Mouse (Mus musculus) MEL (cell line): ENCODE data around the gene Tsen54. TPM values are rescaled to one million over a fixed set of nuclear protein-coding genes. Genes with fewer than 3 reads are reported as not detected.

Experiments
- DNase-seq: peaks from one replicate; pipeline ENCODE4 v3.0.0; 2011; ENCODE audit warnings: low read depth, low spot score
- H3K27ac ChIP-seq: 2 replicates; pipeline ENCODE4 v1.5.1; 2012; ENCODE audit warnings: low read depth, mild to moderate bottlenecking, control low read depth, low read length, moderate library complexity; ENCODE audit not compliant: control insufficient read depth
- H3K27me3 ChIP-seq, 2 experiments: fragments of 150-350 bp in 1 of 2; sonication (generic) in 1 of 2; 2 replicates each; pipeline ENCODE4 v1.6.1; 2012; ENCODE audit warnings: low read length in 2 of 2, mild to moderate bottlenecking in 2 of 2, improper control_type of control experiment in 1 of 2, moderate library complexity in 1 of 2; ENCODE audit not compliant: insufficient read depth in 2 of 2, control insufficient read depth in 1 of 2
- H3K36me3 ChIP-seq, 2 experiments: 2 replicates each; pipeline ENCODE4 v1.6.1; 2012 to 2014; ENCODE audit warnings: low read length in 2 of 2, improper control_type of control experiment in 1 of 2, inconsistent platforms in 1 of 2, mild to moderate bottlenecking in 1 of 2; ENCODE audit not compliant: insufficient read depth in 2 of 2, control insufficient read depth in 1 of 2
- H3K4me1 ChIP-seq, 2 experiments: fragments of 150-350 bp in 1 of 2; sonication (generic) in 1 of 2; 2 replicates each; pipeline ENCODE4 v1.6.1; 2012; ENCODE audit warnings: low read length in 2 of 2, improper control_type of control experiment in 1 of 2, mild to moderate bottlenecking in 1 of 2; ENCODE audit not compliant: insufficient read depth in 2 of 2, control insufficient read depth in 1 of 2
- H3K4me3 ChIP-seq, 2 experiments: fragments of 150-350 bp in 1 of 2; sonication (generic) in 1 of 2; 2 replicates each; pipeline ENCODE4 v1.5.1; 2012; ENCODE audit warnings: low read depth in 2 of 2, low read length in 2 of 2, mild to moderate bottlenecking in 2 of 2, moderate library complexity in 2 of 2, control low read depth in 1 of 2, improper control_type of control experiment in 1 of 2; ENCODE audit not compliant: control insufficient read depth in 1 of 2, insufficient read depth in 1 of 2
- H3K79me2 ChIP-seq: 2 replicates; pipeline ENCODE4 v1.6.1; 2012; ENCODE audit warnings: mild to moderate bottlenecking, low read length, moderate library complexity; ENCODE audit not compliant: control insufficient read depth, poor library complexity, insufficient read depth
- H3K9ac ChIP-seq: 2 replicates; pipeline ENCODE4 v1.6.1; 2012; ENCODE audit warnings: low read depth, mild to moderate bottlenecking, control low read depth, low read length, moderate library complexity; ENCODE audit not compliant: control insufficient read depth, poor library complexity, severe bottlenecking
- H3K9me3 ChIP-seq: fragments of 150-350 bp; sonication (generic); replicated peaks from 2 replicates; pipeline ENCODE4 v1.6.1; 2012; ENCODE audit warnings: mild to moderate bottlenecking, low read length, improper control_type of control experiment, moderate library complexity; ENCODE audit not compliant: insufficient read depth
- CHD1 ChIP-seq: IDR thresholded peaks from 2 replicates; pipeline ENCODE4 v1.6.1; 2012; ENCODE audit warnings: low read depth, mild to moderate bottlenecking, inconsistent platforms, low read length, improper control_type of control experiment
- CHD2 ChIP-seq: IDR thresholded peaks from 2 replicates; pipeline ENCODE4 v1.6.1; 2011; ENCODE audit warnings: low read length, improper control_type of control experiment
- CTCF ChIP-seq, 3 experiments: IDR thresholded peaks in 2 of 3; conservative IDR thresholded peaks in 1 of 3; 2 replicates each; pipeline ENCODE4 v1.5.1; 2011 to 2012; ENCODE audit warnings: low read length in 3 of 3, low read depth in 2 of 3, mild to moderate bottlenecking in 2 of 3, improper control_type of control experiment in 1 of 3, inconsistent platforms in 1 of 3, mixed read lengths in 1 of 3, moderate library complexity in 1 of 3; ENCODE audit not compliant: control insufficient read depth in 1 of 3, insufficient read depth in 1 of 3, poor library complexity in 1 of 3, severe bottlenecking in 1 of 3
- E2F4 ChIP-seq: IDR thresholded peaks from 2 replicates; pipeline ENCODE4 v1.6.1; 2011; ENCODE audit warnings: low read depth, low read length, improper control_type of control experiment, borderline replicate concordance
- ELF1 ChIP-seq: IDR thresholded peaks from 2 replicates; pipeline ENCODE4 v1.6.1; 2014; ENCODE audit warnings: low read depth, mild to moderate bottlenecking, inconsistent platforms, low read length, improper control_type of control experiment, moderate library complexity
- ETS1 ChIP-seq: IDR thresholded peaks from 2 replicates; pipeline ENCODE4 v1.6.1; 2012; ENCODE audit warnings: low read depth, mild to moderate bottlenecking, inconsistent platforms, low read length, improper control_type of control experiment, moderate library complexity
- GABPA ChIP-seq: IDR thresholded peaks from 2 replicates; pipeline ENCODE4 v1.6.1; 2012; ENCODE audit warnings: low read depth, mild to moderate bottlenecking, inconsistent platforms, low read length, improper control_type of control experiment, moderate library complexity
- GATA1 ChIP-seq: IDR thresholded peaks from 2 replicates; pipeline ENCODE4 v1.6.1; 2011; ENCODE audit warnings: low read depth, low read length, improper control_type of control experiment
- HCFC1 ChIP-seq: IDR thresholded peaks from 2 replicates; pipeline ENCODE4 v1.6.1; 2012; ENCODE audit warnings: low read depth, mild to moderate bottlenecking, inconsistent platforms, low read length, improper control_type of control experiment, moderate library complexity
- KAT2A ChIP-seq: conservative IDR thresholded peaks from 2 replicates; pipeline ENCODE4 v1.6.1; 2012; ENCODE audit warnings: low read depth, low read length, improper control_type of control experiment, inconsistent platforms
- MAX ChIP-seq: IDR thresholded peaks from 2 replicates; pipeline ENCODE4 v1.6.1; 2011; ENCODE audit warnings: low read length, improper control_type of control experiment
- MAZ ChIP-seq: IDR thresholded peaks from 2 replicates; pipeline ENCODE4 v1.6.1; 2012; ENCODE audit warnings: low read depth, mild to moderate bottlenecking, inconsistent platforms, low read length, improper control_type of control experiment
- MEF2A ChIP-seq: IDR thresholded peaks from 2 replicates; pipeline ENCODE4 v1.6.1; 2014; ENCODE audit warnings: low read depth, mild to moderate bottlenecking, inconsistent platforms, low read length, improper control_type of control experiment; ENCODE audit not compliant: poor library complexity, insufficient replicate concordance, severe bottlenecking; ENCODE audit errors: extremely low read depth
- MXI1 ChIP-seq: IDR thresholded peaks from 2 replicates; pipeline ENCODE4 v1.6.1; 2011; ENCODE audit warnings: mild to moderate bottlenecking, low read depth, low read length, improper control_type of control experiment
- NELFE ChIP-seq: IDR thresholded peaks from 2 replicates; pipeline ENCODE4 v1.6.1; 2011; ENCODE audit warnings: low read depth, low read length, improper control_type of control experiment
- NRF1 ChIP-seq: IDR thresholded peaks from 2 replicates; pipeline ENCODE4 v1.6.1; 2014; ENCODE audit warnings: low read depth, mild to moderate bottlenecking, inconsistent platforms, low read length, improper control_type of control experiment, moderate library complexity; ENCODE audit not compliant: poor library complexity, insufficient read depth, severe bottlenecking
- POLR2A ChIP-seq, 2 experiments: IDR thresholded peaks; 2 replicates each; pipeline ENCODE4 v1.6.1; 2011 to 2012; ENCODE audit warnings: low read length in 2 of 2, mild to moderate bottlenecking in 2 of 2, control low read depth in 1 of 2, improper control_type of control experiment in 1 of 2, low read depth in 1 of 2, moderate library complexity in 1 of 2; ENCODE audit not compliant: control insufficient read depth in 1 of 2, insufficient read depth in 1 of 2, poor library complexity in 1 of 2
- POLR2AphosphoS2 ChIP-seq: IDR thresholded peaks from 2 replicates; pipeline ENCODE4 v1.6.1; 2011; ENCODE audit warnings: low read length, improper control_type of control experiment
- RAD21 ChIP-seq: IDR thresholded peaks from 2 replicates; pipeline ENCODE4 v1.6.1; 2011; ENCODE audit warnings: mild to moderate bottlenecking, low read depth, low read length, improper control_type of control experiment
- RCOR1 ChIP-seq: IDR thresholded peaks from 2 replicates; pipeline ENCODE4 v1.6.1; 2012; ENCODE audit warnings: low read depth, mild to moderate bottlenecking, inconsistent platforms, low read length, improper control_type of control experiment
- SIN3A ChIP-seq: IDR thresholded peaks from 2 replicates; pipeline ENCODE4 v1.6.1; 2012; ENCODE audit warnings: low read length, improper control_type of control experiment, inconsistent platforms
- SMC3 ChIP-seq: IDR thresholded peaks from 2 replicates; pipeline ENCODE4 v1.6.1; 2011; ENCODE audit warnings: low read depth, low read length, improper control_type of control experiment
- TBP ChIP-seq: IDR thresholded peaks from 2 replicates; pipeline ENCODE4 v1.8.0; 2011; ENCODE audit warnings: low read depth, low read length, improper control_type of control experiment
- TCF12 ChIP-seq: IDR thresholded peaks from 2 replicates; pipeline ENCODE4 v1.6.1; 2014; ENCODE audit warnings: low read depth, mild to moderate bottlenecking, inconsistent platforms, low read length, improper control_type of control experiment, moderate library complexity
- ZC3H11A ChIP-seq: IDR thresholded peaks from 2 replicates; pipeline ENCODE4 v1.6.1; 2012; ENCODE audit warnings: low read depth, mild to moderate bottlenecking, inconsistent platforms, low read length, improper control_type of control experiment
- ZMIZ1 ChIP-seq: IDR thresholded peaks from 2 replicates; pipeline ENCODE4 v1.6.1; 2012; ENCODE audit warnings: low read depth, mild to moderate bottlenecking, inconsistent platforms, low read length, improper control_type of control experiment, moderate library complexity
- ZNF384 ChIP-seq: IDR thresholded peaks from 2 replicates; pipeline ENCODE4 v1.6.1; 2012; ENCODE audit warnings: low read depth, mild to moderate bottlenecking, inconsistent platforms, low read length, improper control_type of control experiment
- polyA plus RNA-seq, 2 experiments: library from polyadenylated mRNA; stranded (reverse) in 1 of 2; unstranded in 1 of 2; fragments of >175 nt in 1 of 2; fragments of >200 nt in 1 of 2; gene quantifications; 2 replicates each; pipeline versions ENCODE4 v1.2.1 to v1.2.4; 2012; ENCODE audit warnings: low replicate concordance in 2 of 2, low read depth in 1 of 2; ENCODE audit not compliant: insufficient read length in 2 of 2, insufficient read depth in 1 of 2, missing spikeins in 1 of 2
- total RNA-seq: library from RNA; depleted of rRNA; stranded (reverse); fragments of 300-350 nt; gene quantifications from 2 replicates; pipeline ENCODE4 v1.2.3, GENCODE M21; 2012

The Tsen54 gene
- total and polyA plus RNA-seq, 3 experiments: 55.8 to 72.0 TPM; not detected in 1

- no peak for TF ChIP-seq GABPA
- no peak for TF ChIP-seq SMC3
- TF ChIP-seq MAX: peak; percentile 73
- TF ChIP-seq POLR2AphosphoS2: peak; percentile 68; the same call in 1 of the 2 replicates
- peak; percentile 53; the same call in 1 of the 2 replicates for TF ChIP-seq ZMIZ1
- no peak; a peak in 1 of 6 replicates for TF ChIP-seq CTCF (IDR thresholded peaks at IDR 0.05 in 2 of 3, conservative IDR thresholded peaks at IDR 0.05 in 1 of 3; ENCODE audit: control insufficient read depth in 1 of 3, insufficient read depth in 1 of 3, low read depth in 2 of 3, low read length in 3 of 3, poor library complexity in 1 of 3, severe bottlenecking in 1 of 3)
- TF ChIP-seq, all 39 proteins: peak for 18
Measured at GRCm38 (mm10) chr11:115814605-115815450, at the start of gene Tsen54 (continued).

- Histone ChIP-seq H3K4me1 (peaks cover 5 to 10% of the 10 kb centered on the region in 2 experiments), H3K79me2 (peaks cover 5% of the 10 kb centered on the region; the same call in 1 of the 2 replicates), H3K4me3 (peak within 1 kb of the TSS; percentile 86 to 94), H3K36me3 (peaks cover 0 to 6% of the 10 kb centered on the region in 2 experiments; a peak in 2 of 4 replicates), H3K27ac (peak within 1 kb of the TSS; percentile 85), H3K9me3 (no peaks in the 10 kb centered on the region), H3K27me3 (no peaks in the 10 kb centered on the region), H3K9ac (peak within 1 kb of the TSS; percentile 94)
- TF ChIP-seq ZC3H11A (no peak), GABPA (no peak), MXI1 (peak; percentile 65), MAZ (peak; percentile 100), CHD2 (peak; percentile 95), MEF2A (peak; percentile 54; the same call in 1 of the 2 replicates), SIN3A (peak; percentile 92), RAD21 (no peak), TCF12 (peak; percentile 85), RCOR1 (no peak), E2F4 (peak; percentile 65; the same call in 1 of the 2 replicates), POLR2A (IDR thresholded peaks at IDR 0.05; ENCODE audit: control insufficient read depth in 1 of 2, insufficient read depth in 1 of 2, low read depth in 1 of 2, low read length in 2 of 2, poor library complexity in 1 of 2) (peak; percentile 75 to 86), GATA1 (peak; percentile 59), CHD1 (no peak), NRF1 (peak; percentile 71), ZNF384 (no peak), KAT2A (peak; percentile 97), ETS1 (0 out of 2 replicates have a peak, but pooled peaks have one; percentile 29), MAX (peak; percentile 72), HCFC1 (peak; percentile 95), ZMIZ1 (peak; percentile 86), TBP (peak; percentile 94), POLR2AphosphoS2 (peak; percentile 65; the same call in 1 of the 2 replicates), NELFE (peak; percentile 76), ELF1 (peak; percentile 100)
- peak; percentile 99 for DNase-seq
Measured at GRCm38 (mm10) chr11:115765103-115765606, 49.4 kb upstream of the Tsen54 start, which contains the start of gene Tmem94. Tmem94 (plus strand) TSS chr11:115765433.
